Mouse (Mus musculus) cortical plate, adult 2 months (tissue): Measurements from ENCODE around the gene Rapgef2. TPM values are rescaled to one million over a fixed set of nuclear protein-coding genes. Genes with fewer than 3 reads are reported as not detected.

ENCODE experiments used
- H3K27ac ChIP-seq: fragments of 200-500 bp; 2 replicates; pipeline ENCODE4 v1.5.1; 2012; ENCODE audit warnings: low read length, control low read depth, inconsistent platforms; ENCODE audit not compliant: insufficient read depth
- H3K4me1 ChIP-seq: fragments of 200-500 bp; 2 replicates; pipeline ENCODE4 v1.6.1; 2011; ENCODE audit warnings: low read length; ENCODE audit not compliant: control insufficient read depth, insufficient read depth
- H3K4me3 ChIP-seq: fragments of 200-500 bp; 2 replicates; pipeline ENCODE4 v1.5.1; 2011; ENCODE audit warnings: mild to moderate bottlenecking, low read length, control low read depth; ENCODE audit not compliant: insufficient read depth
- CTCF ChIP-seq: fragments of 200-500 bp; IDR thresholded peaks from 2 replicates; pipeline ENCODE4 v1.5.1; 2011; ENCODE audit warnings: mild to moderate bottlenecking, control low read depth, low read length; ENCODE audit not compliant: insufficient read depth; ENCODE audit errors: extremely low read depth
- POLR2A ChIP-seq: fragments of 200-500 bp; IDR thresholded peaks from 2 replicates; pipeline ENCODE4 v1.6.1; 2011; ENCODE audit warnings: mild to moderate bottlenecking, low read length, control low read depth; ENCODE audit not compliant: insufficient read depth; ENCODE audit errors: extremely low read depth
- polyA plus RNA-seq: library from polyadenylated mRNA; depleted of rRNA; stranded (reverse); fragments of >200 nt; gene quantifications from 2 replicates; pipeline ENCODE4 v1.2.3, GENCODE M21; 2012; rRNA removed

Gene Rapgef2
- polyA plus RNA-seq, result 45.3 and 50.9 TPM in 2 replicates

- H3K27ac ChIP-seq, result peak within 1 kb of the TSS; percentile 98
- H3K4me1 ChIP-seq, result peaks cover 11% of the 10 kb centered on the region; the same call in 1 of the 2 replicates
- TF ChIP-seq CTCF (no peak), POLR2A (0 out of 2 replicates have a peak, but pooled peaks have one; percentile 7)
- peak within 1 kb of the TSS; percentile 94 for H3K4me3 ChIP-seq
These were observed at the start of gene Rapgef2 for GRCm38 (mm10) chr3:79286376-79287107. Gene Rapgef2 (minus strand): TSS chr3:79286517.

GRCm38 (mm10) chr3:79333643-79334200 is 47.4 kb upstream of the Rapgef2 start:
- TF ChIP-seq POLR2A, result no peak
- no peak for TF ChIP-seq CTCF
- Histone ChIP-seq H3K4me1 (no peaks in the 10 kb centered on the region), H3K27ac (no peak overlapping the region), H3K4me3 (no peak overlapping the region)

GRCm38 (mm10) chr3:79333051-79333450 is 46.7 kb upstream of the Rapgef2 start:
- H3K27ac ChIP-seq, result no peak overlapping the region

GRCm38 (mm10) chr3:79329691-79330315 is 43.5 kb upstream of the Rapgef2 start:
- Histone ChIP-seq H3K27ac (no peak overlapping the region), H3K4me1 (no peaks in the 10 kb centered on the region), H3K4me3 (no peak overlapping the region)
- TF ChIP-seq POLR2A, result no peak
- TF ChIP-seq CTCF, result no peak

More at GRCm38 (mm10) chr3:79333051-79333450, 46.7 kb upstream of the Rapgef2 start:
- no peak for TF ChIP-seq CTCF
- no peak for TF ChIP-seq POLR2A
- H3K4me3 ChIP-seq, result no peak overlapping the region
- no peaks in the 10 kb centered on the region for H3K4me1 ChIP-seq

GRCm38 (mm10) chr3:79324697-79325526 is 38.6 kb upstream of the Rapgef2 start:
- Histone ChIP-seq H3K27ac (no peak overlapping the region), H3K4me3 (no peak overlapping the region), H3K4me1 (no peaks in the 10 kb centered on the region)
- no peak for TF ChIP-seq POLR2A
- no peak for TF ChIP-seq CTCF

- peak overlapping the region; percentile 69; the same call in 1 of the 2 replicates for H3K27ac ChIP-seq
These were observed 27.8 kb upstream of the Rapgef2 start for GRCm38 (mm10) chr3:79314006-79314698.

GRCm38 (mm10) chr3:79311895-79312294 is 25.6 kb upstream of the Rapgef2 start:
- peaks cover 7% of the 10 kb centered on the region for H3K4me1 ChIP-seq
- no peak for TF ChIP-seq POLR2A
- TF ChIP-seq CTCF, result no peak
- no peak overlapping the region for H3K4me3 ChIP-seq
- H3K27ac ChIP-seq, result no peak overlapping the region

More at GRCm38 (mm10) chr3:79314006-79314698, 27.8 kb upstream of the Rapgef2 start:
- TF ChIP-seq CTCF, result no peak
- TF ChIP-seq POLR2A, result 0 out of 2 replicates have a peak, but pooled peaks have one; percentile 31
- no peak overlapping the region for H3K4me3 ChIP-seq
- H3K4me1 ChIP-seq, result peaks cover 7% of the 10 kb centered on the region

- Histone ChIP-seq H3K27ac (no peak overlapping the region; the same call in 1 of the 2 replicates), H3K4me3 (no peak overlapping the region), H3K4me1 (peaks cover 7% of the 10 kb centered on the region)
- TF ChIP-seq POLR2A (no peak), CTCF (no peak)
These were observed 23.9 kb upstream of the Rapgef2 start for GRCm38 (mm10) chr3:79310184-79310583.
